Mouse (Mus musculus): ENCODE data around the gene Insig2.
A peak's percentile ranks its signal among the peaks of the same experiment; 100 is the strongest.

Gene Insig2

GRCm38 (mm10) chr1:121332485-121332884 lies at the start of gene Insig2:
TSS of gene Insig2 (minus strand) at chr1:121332589.
- no peak for DNase-seq (ENCODE audit: low spot score in 2 of 2)

DNA sequence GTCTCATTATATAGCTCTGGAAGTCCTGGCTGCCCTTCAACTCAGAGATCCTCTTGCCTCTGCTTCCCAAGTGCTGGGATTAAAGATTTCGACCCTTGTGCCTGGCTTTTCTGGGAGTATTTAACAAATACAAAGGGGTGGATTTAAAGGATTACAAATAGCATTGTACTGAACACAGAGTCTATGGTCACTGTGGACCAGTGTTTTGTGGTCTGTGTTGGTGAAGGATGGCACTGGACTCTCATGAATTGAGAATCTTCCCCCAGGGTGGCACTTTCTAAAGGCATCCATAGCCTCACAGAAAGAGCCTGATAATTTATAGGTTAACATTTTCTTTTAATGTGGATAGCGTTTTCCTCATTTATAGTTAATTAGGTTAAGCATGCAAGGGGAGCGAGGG lies 49.2 kb upstream of the Insig2 start:
- no peak for DNase-seq (ENCODE audit: low spot score in 2 of 2)

DNA sequence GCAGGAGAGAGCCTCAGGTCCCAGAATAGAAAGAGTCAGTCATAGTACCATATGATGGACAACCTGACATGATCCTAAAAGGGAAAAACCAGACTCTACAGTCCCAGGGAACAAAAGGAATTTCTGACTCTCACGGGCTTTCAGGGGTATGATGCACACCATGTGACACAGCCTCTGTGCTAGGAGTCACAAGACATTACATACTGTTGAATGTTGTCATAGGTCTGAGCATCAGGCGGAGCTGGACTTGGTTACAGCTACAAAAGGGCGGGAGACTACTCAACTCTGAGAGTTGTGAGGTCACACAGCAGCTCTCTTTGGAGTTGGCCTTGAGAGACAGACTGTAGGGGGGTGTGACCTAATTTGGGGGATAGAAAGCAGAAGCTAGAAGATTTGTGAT lies 47.6 kb upstream of the Insig2 start:
- no peak for DNase-seq (ENCODE audit: low spot score in 2 of 2)

DNA sequence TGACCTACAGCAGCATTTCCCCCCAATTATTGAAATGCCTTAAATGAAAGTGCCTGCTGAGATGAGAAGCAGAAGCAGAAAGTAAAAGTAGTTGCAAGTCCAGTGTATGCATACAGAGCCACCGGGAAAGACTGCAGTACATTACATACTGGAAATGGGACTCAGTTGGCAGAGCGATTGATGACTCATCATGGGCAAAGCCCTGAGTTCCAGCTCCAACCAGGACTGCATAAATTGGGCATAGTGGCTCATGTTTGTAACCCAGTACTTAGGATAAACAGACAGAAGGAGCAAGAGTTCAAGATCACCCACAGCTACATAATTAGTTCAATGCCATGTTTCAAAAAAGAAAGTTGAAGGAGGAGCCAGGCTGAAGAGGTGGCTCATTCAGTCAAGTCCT lies 45.5 kb upstream of the Insig2 start:
- DNase-seq (ENCODE audit: low spot score in 2 of 2) = no peak

DNA sequence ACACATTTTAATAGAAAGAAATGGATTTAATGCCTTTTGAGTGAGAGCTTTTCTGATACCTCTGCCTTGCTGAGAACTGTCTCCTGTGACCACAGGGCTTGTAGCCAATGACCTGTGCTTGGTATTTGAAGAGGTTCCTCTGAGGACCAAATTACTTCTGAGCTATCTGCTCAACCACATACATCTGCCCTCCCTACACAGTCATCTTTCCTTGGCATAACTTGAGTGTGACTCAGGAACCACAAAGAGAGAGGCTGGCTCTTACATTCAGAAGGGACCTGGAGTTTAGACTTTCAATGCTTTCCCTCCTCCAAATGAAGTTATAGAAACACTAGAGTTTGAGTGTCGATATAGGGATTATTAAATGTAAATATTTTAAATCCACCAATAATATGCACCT lies 45.0 kb upstream of the Insig2 start:
- no peak for DNase-seq (ENCODE audit: low spot score in 2 of 2)

- no peak for DNase-seq (ENCODE audit: low spot score in 2 of 2)
Observed at GRCm38 (mm10) chr1:121373631-121374030, 41.2 kb upstream of the Insig2 start.

DNA sequence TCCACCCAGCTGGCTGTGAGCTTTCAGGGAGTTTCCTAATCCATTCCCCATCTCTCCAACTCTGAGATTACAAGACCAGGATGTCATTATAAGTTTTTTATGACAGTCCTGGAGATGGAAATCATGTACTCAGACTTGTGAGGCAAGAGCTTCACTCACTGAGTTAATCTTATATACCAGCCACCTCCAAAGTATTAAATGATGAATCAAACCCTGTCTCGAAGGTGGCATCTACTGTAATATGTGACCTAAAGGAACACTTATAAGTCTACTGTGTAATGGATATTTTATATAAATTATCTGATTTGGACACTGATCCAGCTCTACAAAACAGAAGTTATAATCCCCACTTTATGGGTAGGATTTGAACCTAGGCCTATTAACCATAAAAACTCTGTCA lies 40.3 kb upstream of the Insig2 start:
- DNase-seq (ENCODE audit: low spot score in 2 of 2) = no peak

- no peak for DNase-seq (ENCODE audit: low spot score in 2 of 2)
Observed at GRCm38 (mm10) chr1:121371449-121371848, 39.1 kb upstream of the Insig2 start.

DNA sequence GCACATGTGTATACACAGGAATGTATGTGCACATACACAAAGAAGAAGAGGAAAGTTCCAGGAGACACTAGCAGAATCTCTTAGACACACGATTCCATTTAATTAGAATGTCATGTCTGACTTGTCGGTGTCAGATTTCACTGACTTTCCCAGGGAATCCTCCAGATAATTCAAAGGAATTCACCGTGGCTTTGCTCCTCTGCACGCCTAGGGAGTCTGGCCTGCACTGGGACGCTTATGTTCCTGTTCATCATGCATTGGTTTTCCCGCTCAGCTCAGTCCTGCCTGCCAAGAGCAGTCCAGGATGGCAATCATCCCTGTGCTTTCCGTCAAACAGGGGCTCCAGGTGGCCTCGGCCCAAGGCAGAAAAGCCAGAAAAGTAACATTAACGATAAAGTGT lies 34.9 kb upstream of the Insig2 start:
- DNase-seq (ENCODE audit: low spot score in 2 of 2) = no peak

GRCm38 (mm10) chr1:121360561-121360960 lies 28.2 kb upstream of the Insig2 start:
- no peak for DNase-seq (ENCODE audit: low spot score in 2 of 2)

- no peak for DNase-seq (ENCODE audit: low spot score in 2 of 2)
Observed at GRCm38 (mm10) chr1:121359680-121360079, 27.3 kb upstream of the Insig2 start.

GRCm38 (mm10) chr1:121353779-121354178 lies 21.4 kb upstream of the Insig2 start:
- no peak for DNase-seq (ENCODE audit: low spot score in 2 of 2)

DNA sequence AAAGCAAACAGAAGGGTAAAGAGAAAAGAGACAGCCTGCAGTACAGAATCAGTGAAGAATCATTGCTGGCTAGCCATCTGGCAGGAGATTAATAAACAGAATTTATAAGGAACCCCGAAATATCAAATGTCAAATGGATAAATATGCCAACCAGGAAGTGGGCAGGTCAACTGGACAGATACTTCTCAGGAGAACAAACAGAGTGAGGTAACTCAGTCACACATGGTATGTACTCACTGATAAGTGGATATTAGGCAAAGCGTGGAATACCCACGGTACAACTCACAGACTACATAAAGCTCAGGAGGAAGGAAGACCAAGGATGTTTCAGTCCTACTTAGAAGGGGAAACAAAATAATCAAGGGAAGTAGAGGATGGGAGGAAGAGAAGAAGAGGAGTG lies 18.6 kb upstream of the Insig2 start:
- DNase-seq (ENCODE audit: low spot score in 2 of 2) = no peak

DNA sequence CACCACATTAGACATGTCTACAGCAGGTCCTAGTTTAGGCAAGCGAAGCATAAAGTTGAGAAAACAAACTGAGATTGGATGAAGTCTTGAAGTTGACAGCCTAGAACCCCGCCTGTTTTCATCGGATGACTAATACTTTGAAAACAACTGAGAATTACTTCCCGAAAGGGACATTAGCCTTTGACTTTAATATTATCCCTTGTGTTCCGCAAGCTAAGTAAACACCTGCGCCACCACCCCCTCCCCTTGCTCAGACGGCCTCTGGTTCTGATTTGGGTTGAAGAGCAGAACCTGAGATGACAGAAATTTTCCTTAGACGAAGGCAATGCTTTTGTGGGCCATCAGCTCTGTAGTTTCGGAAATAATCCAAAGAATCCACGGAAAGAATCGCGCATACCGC lies 18.2 kb upstream of the Insig2 start:
- no peak for DNase-seq (ENCODE audit: low spot score in 2 of 2)

GRCm38 (mm10) chr1:121348875-121349847 lies 16.8 kb upstream of the Insig2 start:
- DNase-seq (ENCODE audit: low spot score in 2 of 2) = no peak

DNA sequence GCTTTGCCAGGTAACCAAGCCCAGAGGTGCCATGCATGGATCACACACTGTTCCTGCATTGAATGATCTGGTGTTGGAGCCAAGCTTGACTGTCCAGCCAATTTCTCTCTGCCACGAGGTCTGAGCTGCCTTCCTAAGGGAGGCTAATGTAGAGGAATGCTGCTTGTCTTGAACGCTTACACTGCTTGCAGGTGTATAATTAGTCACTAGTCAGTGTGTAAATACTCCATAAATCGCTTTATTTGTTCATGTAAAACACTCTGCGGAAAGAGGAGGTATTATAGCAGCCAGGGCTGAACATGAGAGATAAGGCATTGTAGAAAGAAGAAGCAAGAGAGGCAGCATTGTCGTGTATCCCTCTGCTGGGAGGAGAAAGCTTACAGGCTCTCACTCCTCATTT lies 11.6 kb upstream of the Insig2 start:
- no peak for DNase-seq (ENCODE audit: low spot score in 2 of 2)

DNA sequence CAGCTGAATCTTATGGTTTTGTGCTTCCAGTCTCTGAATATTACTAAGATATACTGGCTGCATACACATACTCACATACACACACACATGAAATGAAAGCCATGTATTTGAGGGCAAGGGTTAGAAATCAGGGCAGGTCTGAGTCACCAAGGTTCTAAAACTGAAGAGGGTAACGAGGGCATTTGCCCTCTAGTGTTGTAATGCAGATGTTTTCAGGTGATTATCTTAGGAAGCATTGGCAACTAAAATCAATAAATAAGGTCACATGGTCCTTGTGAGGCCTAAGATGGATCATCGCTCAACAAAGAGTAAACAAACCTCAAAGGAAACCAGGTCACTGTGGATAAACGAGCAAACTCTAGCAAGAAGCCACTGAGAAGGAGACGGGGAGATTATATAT lies 3.4 kb upstream of the Insig2 start:
- DNase-seq (ENCODE audit: low spot score in 2 of 2) = no peak

DNA sequence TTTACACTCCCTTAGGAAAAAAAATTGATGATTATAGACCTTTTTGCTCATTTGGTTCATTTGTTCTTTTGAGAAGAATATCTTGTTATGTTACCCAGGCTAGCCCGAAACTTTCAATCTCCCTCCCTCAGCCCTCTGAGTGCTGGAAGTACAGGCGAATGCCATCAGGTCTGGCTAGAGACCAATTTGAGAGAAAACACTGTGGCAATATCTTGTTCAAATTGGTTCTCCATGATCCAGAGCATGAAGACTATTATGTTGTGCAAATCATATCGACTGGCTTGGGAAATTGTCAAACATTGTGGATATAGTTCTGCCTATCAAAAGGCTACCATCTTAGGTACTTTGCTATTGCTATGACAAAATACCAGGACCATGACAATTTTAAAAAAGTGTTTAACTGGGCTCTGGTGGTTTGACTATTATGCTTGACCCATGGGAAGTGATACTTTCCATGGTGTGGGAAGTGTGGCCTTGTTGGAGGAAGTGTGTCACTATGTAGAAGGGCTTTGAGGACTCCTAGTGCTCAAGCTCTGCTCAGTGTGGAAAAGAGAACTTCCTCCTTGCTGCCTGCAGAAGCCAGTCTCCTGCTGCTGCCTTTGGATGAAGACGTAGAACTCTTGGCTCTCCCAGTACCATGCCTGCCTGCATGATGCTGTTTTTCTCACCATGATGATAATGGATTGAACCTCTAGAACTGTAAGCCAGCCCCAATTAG lies 1.8 kb upstream of the Insig2 start:
- no peak for DNase-seq (ENCODE audit: low spot score in 2 of 2)

DNA sequence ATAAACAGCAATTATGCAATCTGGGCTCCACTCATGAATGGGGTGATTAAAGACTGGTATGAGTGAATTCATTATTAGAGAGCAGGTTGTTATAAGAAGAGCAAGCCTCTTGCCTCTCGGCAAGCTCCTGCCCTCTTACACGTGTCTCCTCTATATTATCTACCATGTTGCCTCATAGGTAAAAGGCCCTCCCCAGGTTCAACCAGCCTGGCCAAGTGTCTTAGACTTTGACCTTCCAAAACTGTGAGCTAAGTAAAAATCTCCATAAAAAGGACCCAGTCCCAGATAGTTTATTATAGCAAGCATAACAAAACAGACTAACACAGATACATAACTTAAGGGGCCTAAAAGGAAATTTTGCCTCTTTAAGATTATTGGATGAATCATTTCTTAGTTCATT lies 1.8 kb downstream of the Insig2 start:
- DNase-seq (ENCODE audit: low spot score in 2 of 2) = no peak

GRCm38 (mm10) chr1:121329391-121329790 lies 3.0 kb downstream of the Insig2 start:
- no peak for DNase-seq (ENCODE audit: low spot score in 2 of 2)

DNA sequence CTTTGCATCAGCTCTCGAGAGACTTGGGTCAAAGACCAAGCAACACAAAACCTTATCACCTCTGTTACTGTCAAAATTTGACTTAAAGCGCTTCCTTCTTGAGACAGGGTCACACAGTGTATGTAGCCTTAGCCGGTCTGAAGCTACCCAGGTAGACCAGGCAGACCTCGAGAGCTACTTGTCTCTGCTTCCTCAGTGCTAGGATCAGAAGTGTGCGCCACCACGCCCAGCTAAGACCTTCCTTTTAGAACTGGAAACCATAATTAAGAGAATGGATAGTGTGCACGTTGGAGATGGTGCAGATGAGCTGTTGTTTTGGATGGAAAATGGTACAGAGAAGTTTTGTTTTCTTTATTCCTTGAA lies 4.2 kb downstream of the Insig2 start:
- DNase-seq (ENCODE audit: low spot score in 2 of 2) = no peak

DNA sequence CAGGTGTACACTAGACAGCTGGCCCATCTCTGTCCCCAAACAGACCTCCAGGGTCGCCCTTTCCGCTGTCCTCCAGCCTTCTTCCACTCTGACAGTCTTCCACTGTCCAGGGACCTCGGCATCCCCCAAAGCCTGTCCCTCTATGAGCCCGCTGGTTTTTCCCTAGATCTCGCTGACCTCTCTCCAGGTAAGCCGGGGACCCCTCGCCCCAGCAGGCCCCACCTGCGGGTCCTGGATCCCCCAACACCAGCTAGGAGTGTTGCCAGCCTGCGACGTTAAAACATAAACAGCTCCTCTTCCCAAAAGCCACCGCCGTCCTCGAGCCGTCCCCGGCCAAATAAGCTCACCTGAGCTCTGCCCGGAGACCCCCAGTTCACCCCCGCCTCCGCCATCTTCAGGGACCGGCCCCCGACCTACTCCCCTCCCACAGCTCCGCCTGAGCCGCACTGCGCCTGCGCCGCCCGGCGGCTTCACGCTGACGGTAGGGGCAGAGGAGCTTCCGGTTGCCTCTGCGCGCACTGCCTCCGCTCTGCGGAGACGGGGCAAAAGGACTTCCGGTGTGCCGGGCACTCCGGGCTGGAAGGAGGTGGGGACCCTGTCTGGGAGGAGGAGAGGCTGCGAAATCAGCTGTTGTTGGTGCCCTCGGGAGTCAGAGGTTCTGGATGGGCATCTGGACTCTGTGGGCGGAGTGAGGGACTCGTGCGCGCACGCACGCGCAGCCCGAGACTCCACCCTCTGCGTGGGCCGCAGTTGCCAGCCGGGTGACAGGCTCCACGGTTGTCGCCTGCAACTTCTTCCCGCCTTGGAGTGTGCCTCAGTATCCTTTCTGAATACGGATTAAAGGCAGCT lies 4.8 kb downstream of the Insig2 start:
- DNase-seq (ENCODE audit: low spot score in 2 of 2) = peak; percentile 90

Measured in right cerebral cortex, adult 2 months (tissue).